Mouse (Mus musculus) kidney, postnatal 10 days (tissue): ENCODE measurements around the gene Tbx10.
"Not testable (repeated sequence)": the region's sequence is repeated elsewhere in the genome, so short reads cannot be mapped to it uniquely, and the experiment has no call there.

ENCODE experiments used
- DNase-seq: peaks from one replicate; pipeline ENCODE4 v3.0.0; 2021; ENCODE audit warnings: mixed read lengths

The Tbx10 gene

GRCm38 (mm10) chr19:3992416-3992815 is at the start of gene Tbx10:
Gene Tbx10, plus strand, starts transcription at chr19:3992752.
- DNase-seq: no peak

- DNase-seq: peak; percentile 58
Observed at GRCm38 (mm10) chr19:3942986-3943735, 49.4 kb upstream of the Tbx10 start.

- DNase-seq: peak; percentile 73
Observed at GRCm38 (mm10) chr19:3945872-3946564, 46.5 kb upstream of the Tbx10 start.

GRCm38 (mm10) chr19:3946715-3947114 is 45.8 kb upstream of the Tbx10 start:
- DNase-seq: peak; percentile 86

GRCm38 (mm10) chr19:3947813-3948212 is 44.7 kb upstream of the Tbx10 start:
- DNase-seq: no peak

- no peak for DNase-seq
Observed at GRCm38 (mm10) chr19:3948546-3948945, 44.0 kb upstream of the Tbx10 start.

- no peak for DNase-seq
Observed at GRCm38 (mm10) chr19:3950331-3950730, 42.2 kb upstream of the Tbx10 start.

- DNase-seq: no peak
Observed at GRCm38 (mm10) chr19:3951461-3951860, 41.1 kb upstream of the Tbx10 start.

- DNase-seq: no peak
Observed at GRCm38 (mm10) chr19:3952099-3952498, 40.5 kb upstream of the Tbx10 start.

GRCm38 (mm10) chr19:3955033-3955432 is 37.5 kb upstream of the Tbx10 start:
- DNase-seq: no peak

- no peak for DNase-seq
Observed at GRCm38 (mm10) chr19:3955804-3956203, 36.7 kb upstream of the Tbx10 start.

GRCm38 (mm10) chr19:3957296-3958036 is 35.1 kb upstream of the Tbx10 start:
- DNase-seq: not testable (repeated sequence)

GRCm38 (mm10) chr19:3958470-3958869 is 34.1 kb upstream of the Tbx10 start, which contains the start of gene Aldh3b3:
Gene Aldh3b3, plus strand, starts transcription at chr19:3958645.
- peak; percentile 44 for DNase-seq

- DNase-seq: no peak
Observed at GRCm38 (mm10) chr19:3959030-3959429, 33.5 kb upstream of the Tbx10 start.

- no peak for DNase-seq
Observed at GRCm38 (mm10) chr19:3960211-3960610, 32.3 kb upstream of the Tbx10 start.

- DNase-seq: not testable (repeated sequence)
Observed at GRCm38 (mm10) chr19:3961805-3962204, 30.7 kb upstream of the Tbx10 start.

GRCm38 (mm10) chr19:3962469-3962868 is 30.1 kb upstream of the Tbx10 start:
- DNase-seq: peak; percentile 59

- no peak for DNase-seq
Observed at GRCm38 (mm10) chr19:3964030-3964429, 28.5 kb upstream of the Tbx10 start.

GRCm38 (mm10) chr19:3966330-3967075 is 26.0 kb upstream of the Tbx10 start:
- no peak for DNase-seq

- no peak for DNase-seq
Observed at GRCm38 (mm10) chr19:3967258-3967657, 25.3 kb upstream of the Tbx10 start.

- no peak for DNase-seq
Observed at GRCm38 (mm10) chr19:3972229-3972628, 20.3 kb upstream of the Tbx10 start, which contains the start of gene Aldh3b2. Gene Aldh3b2, plus strand, starts transcription at chr19:3972328.

GRCm38 (mm10) chr19:3974608-3975007 is 17.9 kb upstream of the Tbx10 start:
- not testable (repeated sequence) for DNase-seq

- DNase-seq: no peak
Observed at GRCm38 (mm10) chr19:3975866-3976265, 16.7 kb upstream of the Tbx10 start.
